Mouse (Mus musculus) limb, embryonic 14.5 days (tissue): ENCODE results near the gene Gm853. TPM values are rescaled to one million over a fixed set of nuclear protein-coding genes. Genes with fewer than 3 reads are reported as not detected.

Source experiments
- ATAC-seq: fragments of 200-750 bp; cut with Nextera tagmentation; 2 replicates; pipeline ENCODE4 v1.8.0; 2017; ENCODE audit warnings: low read depth, moderate number of reproducible peaks, moderate TSS enrichment; ENCODE audit not compliant: low FRiP score
- DNase-seq: peaks from one replicate; pipeline ENCODE4 v3.0.0-alpha.2; 2015; ENCODE audit warnings: low spot score
- H3K27ac ChIP-seq: fragments of 300-500 bp; sonication (generic); replicated peaks from 2 replicates; pipeline ENCODE4 v1.5.1; 2014; ENCODE audit warnings: low read depth, mild to moderate bottlenecking, low read length, moderate library complexity, mixed read lengths
- H3K27me3 ChIP-seq: fragments of 300-500 bp; sonication (generic); 2 replicates; pipeline ENCODE4 v1.6.1; 2014; ENCODE audit warnings: low read length, mixed read lengths; ENCODE audit not compliant: control insufficient read depth, insufficient read depth
- H3K36me3 ChIP-seq: fragments of 300-500 bp; sonication (generic); 2 replicates; pipeline ENCODE4 v1.6.1; 2014; ENCODE audit warnings: mild to moderate bottlenecking, low read length, moderate library complexity, mixed read lengths; ENCODE audit not compliant: control insufficient read depth, insufficient read depth
- H3K4me1 ChIP-seq: fragments of 300-500 bp; sonication (generic); 2 replicates; pipeline ENCODE4 v1.6.1; 2014; ENCODE audit warnings: antibody characterized with exemption, low read length, mixed read lengths; ENCODE audit not compliant: control insufficient read depth, insufficient read depth
- H3K4me2 ChIP-seq: fragments of 300-500 bp; sonication (generic); replicated peaks from 2 replicates; pipeline ENCODE4 v1.6.1; 2014; ENCODE audit warnings: low read depth, mild to moderate bottlenecking, low read length, moderate library complexity; ENCODE audit not compliant: severe bottlenecking
- H3K4me3 ChIP-seq: fragments of 300-500 bp; sonication (generic); replicated peaks from 2 replicates; pipeline ENCODE4 v1.5.1; 2014; ENCODE audit warnings: low read length
- H3K9ac ChIP-seq: fragments of 300-500 bp; sonication (generic); 2 replicates; pipeline ENCODE4 v1.6.1; 2014; ENCODE audit warnings: mild to moderate bottlenecking, low read depth, low read length, moderate library complexity; ENCODE audit not compliant: severe bottlenecking
- H3K9me3 ChIP-seq: fragments of 300-500 bp; sonication (generic); 2 replicates; pipeline ENCODE4 v1.6.1; 2016; ENCODE audit warnings: low read length; ENCODE audit not compliant: control insufficient read depth
- POLR2A ChIP-seq: fragments of 200-500 bp; IDR thresholded peaks from 2 replicates; pipeline ENCODE4 v1.8.0; 2012; ENCODE audit warnings: inconsistent platforms, mild to moderate bottlenecking, moderate library complexity, borderline replicate concordance; ENCODE audit not compliant: insufficient read depth, insufficient read length; ENCODE audit errors: extremely low read depth
- WGBS: fragments of 180-500 bp; shearing (Covaris S2); extraction: QIAGEN DNeasy Blood & Tissue Kit; methylation state at CpG from one replicate; pipeline ENCODE4 v1.1.7; 2014; 5-methylcytosine and 5-hydroxymethylcytosine counted together
- polyA plus RNA-seq, 2 experiments: library from polyadenylated mRNA; depleted of rRNA in 1 of 2; stranded (reverse) in 1 of 2; unstranded in 1 of 2; fragments of >200 nt; fragmentation: Nextera tagmentation in 1 of 2; extraction: Ambion mirVana in 1 of 2; gene quantifications; 2 replicates each; pipeline versions ENCODE4 v1.2.1 to v1.2.3; 2012 to 2014

Gm853 gene
- polyA plus RNA-seq, 2 experiments = 0.03 TPM; not detected in 1

- Histone ChIP-seq H3K27me3 (peaks cover 13% of the 10 kb centered on the region; the same call in 1 of the 2 replicates), H3K4me1 (peaks cover 44% of the 10 kb centered on the region), H3K9me3 (no peaks in the 10 kb centered on the region), H3K36me3 (no peaks in the 10 kb centered on the region), H3K9ac (no peak overlapping the region), H3K4me3 (no peak overlapping the region), H3K27ac (no peak overlapping the region), H3K4me2 (no peak overlapping the region)
- DNase-seq = no peak
- ATAC-seq = no peak
- no peak for TF ChIP-seq POLR2A
- WGBS = 85% methylated on average over 4 of the region's 4 CpGs
Measured at GRCm38 (mm10) chr4:130170362-130170761, 51.8 kb downstream of the Gm853 start.

GRCm38 (mm10) chr4:130169411-130169971, 52.7 kb downstream of the Gm853 start:
- 87% methylated on average over 16 of the region's 16 CpGs for WGBS
- no peaks in the 10 kb centered on the region for H3K9me3 ChIP-seq
- DNase-seq = no peak
- H3K27me3 ChIP-seq = peaks cover 8% of the 10 kb centered on the region; the same call in 1 of the 2 replicates
- H3K36me3 ChIP-seq = no peaks in the 10 kb centered on the region
- no peak overlapping the region for H3K4me3 ChIP-seq
- H3K4me2 ChIP-seq = no peak overlapping the region
- H3K4me1 ChIP-seq = peaks cover 36% of the 10 kb centered on the region
- no peak for ATAC-seq
- H3K27ac ChIP-seq = no peak overlapping the region
- no peak overlapping the region for H3K9ac ChIP-seq
- TF ChIP-seq POLR2A = no peak

GRCm38 (mm10) chr4:130168280-130169183, 53.7 kb downstream of the Gm853 start:
- no peaks in the 10 kb centered on the region for H3K27me3 ChIP-seq
- H3K27ac ChIP-seq = no peak overlapping the region
- no peak overlapping the region for H3K4me3 ChIP-seq
- ATAC-seq (no peak), DNase-seq (peak; percentile 57)
- H3K4me2 ChIP-seq = 0 out of 2 replicates have a peak overlapping the region, but pooled peaks have one; percentile 11
- H3K36me3 ChIP-seq = no peaks in the 10 kb centered on the region
- 50% methylated on average over 16 of the region's 16 CpGs for WGBS
- TF ChIP-seq POLR2A = no peak
- H3K4me1 ChIP-seq = peaks cover 40% of the 10 kb centered on the region
- no peaks in the 10 kb centered on the region for H3K9me3 ChIP-seq
- no peak overlapping the region for H3K9ac ChIP-seq

GRCm38 (mm10) chr4:130167814-130168213, 54.4 kb downstream of the Gm853 start:
- Histone ChIP-seq H3K4me1 (peaks cover 48% of the 10 kb centered on the region), H3K27me3 (no peaks in the 10 kb centered on the region), H3K27ac (no peak overlapping the region), H3K9me3 (no peaks in the 10 kb centered on the region), H3K9ac (no peak overlapping the region), H3K4me2 (0 out of 2 replicates have a peak overlapping the region, but pooled peaks have one; percentile 21), H3K36me3 (no peaks in the 10 kb centered on the region), H3K4me3 (no peak overlapping the region)
- no peak for DNase-seq
- TF ChIP-seq POLR2A = no peak
- ATAC-seq = no peak
- WGBS = 48% methylated on average over 9 of the region's 9 CpGs

GRCm38 (mm10) chr4:130167321-130167720, 54.9 kb downstream of the Gm853 start:
- Histone ChIP-seq H3K9ac (no peak overlapping the region), H3K27me3 (no peaks in the 10 kb centered on the region), H3K36me3 (no peaks in the 10 kb centered on the region), H3K4me1 (peaks cover 46% of the 10 kb centered on the region), H3K4me3 (no peak overlapping the region), H3K27ac (no peak overlapping the region), H3K9me3 (no peaks in the 10 kb centered on the region), H3K4me2 (peak overlapping the region; percentile 21; the same call in 1 of the 2 replicates)
- no peak for TF ChIP-seq POLR2A
- ATAC-seq = no peak
- DNase-seq = no peak
- 54% methylated on average over 22 of the region's 22 CpGs for WGBS
